Mouse (Mus musculus) myocyte (in vitro differentiated cells): ENCODE data around the gene Vdr.

Source experiments
- E2F4 ChIP-seq: IDR thresholded peaks from one replicate; pipeline ENCODE4 v1.6.1; 2011; ENCODE audit warnings: mild to moderate bottlenecking, control low read depth, moderate library complexity; ENCODE audit not compliant: insufficient read depth
- MYOD1 ChIP-seq, 3 experiments: IDR thresholded peaks; one replicate each; pipeline ENCODE4 v1.6.1; 2011; ENCODE audit warnings: control low read depth in 2 of 3, low read depth in 2 of 3, mild to moderate bottlenecking in 2 of 3, moderate library complexity in 1 of 3; ENCODE audit not compliant: insufficient read length in 2 of 3, control insufficient read depth in 1 of 3
- POLR2A ChIP-seq: IDR thresholded peaks from one replicate; pipeline ENCODE4 v1.6.1; 2011; ENCODE audit warnings: low read depth, mild to moderate bottlenecking, control low read depth, moderate library complexity; ENCODE audit not compliant: insufficient read length

- no peak for TF ChIP-seq POLR2A
- TF ChIP-seq E2F4: no peak
- TF ChIP-seq MYOD1 (IDR thresholded peaks at IDR 0.05; ENCODE audit: control insufficient read depth in 1 of 3, insufficient read length in 2 of 3, low read depth in 2 of 3): no peak
Observed at GRCm38 (mm10) chr15:97842058-97842457, 68.4 kb downstream of the Vdr start.
